Mouse (Mus musculus) erythroblast, embryonic 14.5 days (primary cell): ENCODE data around the gene Ttyh1. TPM values are rescaled to one million over a fixed set of nuclear protein-coding genes. Genes with fewer than 3 reads are reported as not detected.
"Not testable (repeated sequence)": the region's sequence is repeated elsewhere in the genome, so short reads cannot be mapped to it uniquely, and the experiment has no call there.

ENCODE experiments used
- H3K27me3 ChIP-seq: 2 replicates; pipeline ENCODE4 v1.6.1; 2012; ENCODE audit warnings: inconsistent platforms; ENCODE audit not compliant: control insufficient read depth
- H3K36me3 ChIP-seq: 2 replicates; pipeline ENCODE4 v1.6.1; 2012; ENCODE audit warnings: mild to moderate bottlenecking, inconsistent platforms; ENCODE audit not compliant: control insufficient read depth
- H3K4me1 ChIP-seq: 2 replicates; pipeline ENCODE4 v1.6.1; 2012; ENCODE audit warnings: inconsistent platforms; ENCODE audit not compliant: control insufficient read depth
- H3K4me3 ChIP-seq: replicated peaks from 2 replicates; pipeline ENCODE3; 2012; ENCODE audit warnings: moderate library complexity, mild to moderate bottlenecking, inconsistent platforms
- H3K9me3 ChIP-seq: 2 replicates; pipeline ENCODE4 v1.6.1; 2012; ENCODE audit warnings: low read length, inconsistent platforms, mixed read lengths; ENCODE audit not compliant: control insufficient read depth
- GATA1 ChIP-seq: IDR thresholded peaks from 2 replicates; pipeline ENCODE4 v1.6.1; 2012; ENCODE audit warnings: low read length, inconsistent platforms, mixed read lengths
- TAL1 ChIP-seq: IDR thresholded peaks from 3 replicates; pipeline ENCODE4 v1.6.1; 2012; ENCODE audit warnings: low read length, inconsistent platforms, mixed read lengths
- polyA plus RNA-seq: library from polyadenylated mRNA; stranded (reverse); fragments of >175 nt; gene quantifications from 2 replicates; pipeline ENCODE4 v1.2.3, GENCODE M21; 2012

The Ttyh1 gene
- polyA plus RNA-seq, 1 experiment: not detected

DNA sequence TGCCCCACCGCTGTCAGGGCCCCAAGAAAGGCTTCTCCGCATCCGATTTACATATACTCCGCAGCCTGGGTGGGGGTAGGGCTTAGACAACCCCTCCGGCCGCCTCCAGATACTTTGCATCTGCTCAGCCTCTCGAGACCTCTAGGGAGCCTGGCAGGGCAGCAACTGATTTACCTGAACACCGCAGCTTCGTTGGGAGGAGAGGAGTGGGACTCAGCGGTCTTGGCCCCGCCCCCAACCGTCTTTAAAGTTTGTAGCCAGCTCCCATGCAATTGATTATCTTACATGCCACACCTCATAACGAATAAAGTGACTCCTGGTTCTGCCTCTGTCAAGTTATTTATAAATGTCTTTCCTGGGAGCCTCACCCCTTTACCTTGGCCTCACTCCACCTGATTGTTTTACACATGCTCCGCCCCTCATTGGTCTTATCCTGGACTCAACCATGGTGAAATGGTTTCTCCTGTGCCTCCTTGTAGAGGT lies 30.9 kb downstream of the Ttyh1 start, which contains the start of gene Leng9:
Gene Leng9, minus strand, starts transcription at position 316 of the 483 bp plus-strand sequence.
- peaks cover 66% of the 10 kb centered on the region for H3K4me1 ChIP-seq
- H3K9me3 ChIP-seq: no peaks in the 10 kb centered on the region
- peak within 1 kb of the TSS; percentile 86 for H3K4me3 ChIP-seq
- peaks cover 6% of the 10 kb centered on the region for H3K27me3 ChIP-seq
- peaks cover 36% of the 10 kb centered on the region for H3K36me3 ChIP-seq
- TF ChIP-seq GATA1 (no peak), TAL1 (no peak)

DNA sequence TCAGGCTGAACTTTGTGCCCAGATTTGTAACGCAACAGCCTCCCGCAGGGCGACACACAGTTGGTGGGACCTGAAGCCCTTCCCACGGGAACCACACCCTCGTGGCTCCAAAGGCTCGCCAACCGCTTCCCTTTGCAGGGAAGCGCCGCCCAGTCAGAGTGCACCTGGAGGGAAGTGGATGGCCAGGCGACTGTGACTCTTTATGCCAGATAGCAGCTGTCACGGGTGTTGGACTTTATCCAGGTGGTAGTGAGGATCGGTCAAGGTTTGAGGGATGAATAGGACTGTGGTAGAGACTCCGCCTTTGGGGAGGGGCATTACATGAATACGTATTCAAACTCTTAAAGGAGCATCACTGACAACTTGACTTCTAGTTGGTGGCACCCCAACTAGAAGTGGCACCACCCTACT lies 31.6 kb downstream of the Ttyh1 start:
- H3K27me3 ChIP-seq: peaks cover 6% of the 10 kb centered on the region
- TF ChIP-seq TAL1 (no peak), GATA1 (no peak)
- peaks cover 62% of the 10 kb centered on the region for H3K4me1 ChIP-seq
- peaks cover 29% of the 10 kb centered on the region for H3K36me3 ChIP-seq
- peak overlapping the region; percentile 86 for H3K4me3 ChIP-seq
- no peaks in the 10 kb centered on the region for H3K9me3 ChIP-seq

- Histone ChIP-seq H3K4me3 (peak overlapping the region; percentile 86), H3K27me3 (peaks cover 6% of the 10 kb centered on the region), H3K4me1 (peaks cover 58% of the 10 kb centered on the region), H3K9me3 (no peaks in the 10 kb centered on the region), H3K36me3 (peaks cover 25% of the 10 kb centered on the region)
- no peak for TF ChIP-seq GATA1
- TF ChIP-seq TAL1: no peak
These were observed 32.0 kb downstream of the Ttyh1 start for GRCm38 (mm10) chr7:4151241-4151640.

DNA sequence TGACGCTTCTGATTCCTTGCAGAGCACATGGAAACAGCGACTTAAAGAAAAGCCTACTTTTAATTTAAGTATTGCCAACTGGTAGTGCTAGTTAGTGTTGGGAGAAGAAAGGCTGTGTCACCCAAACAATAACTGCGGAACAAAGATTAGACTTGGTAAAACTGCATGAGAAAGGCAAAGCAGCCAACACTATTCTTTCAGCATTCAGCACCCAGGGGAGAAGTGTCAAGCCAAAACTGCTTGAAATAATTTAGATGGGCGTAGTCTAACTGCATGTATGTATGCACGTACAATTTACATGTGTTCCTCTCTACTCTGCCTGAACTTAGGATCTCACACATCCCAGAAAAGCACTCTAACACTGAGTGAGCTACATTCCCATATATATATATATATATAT lies 35.1 kb downstream of the Ttyh1 start:
- TF ChIP-seq GATA1: no peak
- TF ChIP-seq TAL1: no peak
- no peak overlapping the region for H3K4me3 ChIP-seq
- no peaks in the 10 kb centered on the region for H3K9me3 ChIP-seq
- no peaks in the 10 kb centered on the region for H3K36me3 ChIP-seq
- peaks cover 27% of the 10 kb centered on the region for H3K4me1 ChIP-seq
- peaks cover 6% of the 10 kb centered on the region for H3K27me3 ChIP-seq

DNA sequence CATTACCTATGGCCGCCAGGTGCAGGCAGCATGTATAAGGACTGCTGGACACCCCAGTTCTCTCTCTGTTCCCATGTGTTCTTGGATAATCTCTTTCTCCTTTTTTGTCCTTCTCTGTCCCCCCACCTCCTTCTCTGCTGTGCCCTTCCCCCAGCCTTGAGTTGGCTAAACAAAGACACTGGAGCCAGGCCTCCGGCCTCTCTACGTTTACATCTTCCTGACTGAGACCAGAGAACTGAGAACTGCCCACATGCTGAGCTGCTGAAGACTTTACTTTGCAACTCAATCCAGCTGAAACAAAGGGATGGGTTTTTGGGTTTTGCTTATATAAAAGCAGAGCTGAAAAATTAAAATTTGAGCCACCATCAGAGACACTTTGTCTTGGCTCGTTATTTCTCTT lies 35.8 kb downstream of the Ttyh1 start:
- peaks cover 6% of the 10 kb centered on the region for H3K27me3 ChIP-seq

GRCm38 (mm10) chr7:4161596-4161995 lies 42.4 kb downstream of the Ttyh1 start:
- not testable (repeated sequence) for H3K4me3 ChIP-seq, H3K36me3 ChIP-seq, H3K27me3 ChIP-seq, H3K9me3 ChIP-seq
- H3K4me1 ChIP-seq: peaks cover 13% of the 10 kb centered on the region

More for the DNA sequence above, 35.8 kb downstream of the Ttyh1 start:
- Histone ChIP-seq H3K4me3 (no peak overlapping the region), H3K36me3 (no peaks in the 10 kb centered on the region), H3K9me3 (no peaks in the 10 kb centered on the region), H3K4me1 (peaks cover 21% of the 10 kb centered on the region)
- TF ChIP-seq TAL1 (no peak), GATA1 (no peak)

- no peaks in the 10 kb centered on the region for H3K36me3 ChIP-seq
- H3K4me1 ChIP-seq: peaks cover 13% of the 10 kb centered on the region
- no peaks in the 10 kb centered on the region for H3K9me3 ChIP-seq
- TF ChIP-seq GATA1 (no peak), TAL1 (no peak)
- H3K27me3 ChIP-seq: no peaks in the 10 kb centered on the region
- H3K4me3 ChIP-seq: peak overlapping the region; percentile 46
These were observed 44.4 kb downstream of the Ttyh1 start for GRCm38 (mm10) chr7:4163571-4164072.

GRCm38 (mm10) chr7:4164090-4164910 lies 45.1 kb downstream of the Ttyh1 start, which contains the start of gene Cdc42ep5:
Cdc42ep5 (minus strand) TSS chr7:4164860.
- Histone ChIP-seq H3K4me3 (peak within 1 kb of the TSS; percentile 46), H3K27me3 (no peaks in the 10 kb centered on the region), H3K9me3 (no peaks in the 10 kb centered on the region), H3K36me3 (no peaks in the 10 kb centered on the region), H3K4me1 (peaks cover 13% of the 10 kb centered on the region)
- TF ChIP-seq TAL1 (no peak), GATA1 (no peak)

GRCm38 (mm10) chr7:4165286-4165685 lies 46.1 kb downstream of the Ttyh1 start:
- no peak overlapping the region for H3K4me3 ChIP-seq
- H3K4me1 ChIP-seq: peaks cover 13% of the 10 kb centered on the region
- H3K9me3 ChIP-seq: no peaks in the 10 kb centered on the region
- no peaks in the 10 kb centered on the region for H3K27me3 ChIP-seq
- no peaks in the 10 kb centered on the region for H3K36me3 ChIP-seq
- no peak for TF ChIP-seq TAL1
- no peak for TF ChIP-seq GATA1
